Mouse (Mus musculus) liver, embryonic 14.5 days (tissue): Measurements from ENCODE around the gene Sos1.
A peak's percentile ranks its signal among the peaks of the same experiment; 100 is the strongest.

Source experiments
- CTCF ChIP-seq: IDR thresholded peaks from 2 replicates; pipeline ENCODE4 v1.5.1; 2016; ENCODE audit warnings: antibody characterized with exemption, low read depth, control low read depth
- EP300 ChIP-seq: IDR thresholded peaks from 2 replicates; pipeline ENCODE4 v1.6.1; 2016; ENCODE audit warnings: antibody characterized with exemption, low read depth

DNA sequence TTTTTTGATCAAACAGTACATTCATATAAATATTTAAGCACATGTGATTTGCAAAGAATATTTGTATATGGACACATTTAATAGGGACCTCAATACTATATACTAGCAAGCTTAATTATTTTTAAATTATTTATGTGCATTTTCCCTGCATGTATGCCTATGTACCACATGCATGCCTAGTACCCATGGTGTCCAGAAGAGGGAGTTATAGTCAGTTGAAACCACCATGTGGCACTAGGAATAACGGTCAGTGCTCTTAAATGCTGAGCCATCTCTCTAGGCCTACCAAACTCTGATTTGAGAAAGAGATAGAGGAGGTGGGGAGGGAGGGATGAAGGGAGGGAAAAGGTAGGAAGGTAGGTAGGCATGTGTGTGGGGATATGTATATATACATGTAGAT, 69.1 kb downstream of the Sos1 start:
- TF ChIP-seq CTCF (peak; percentile 32; the same call in 1 of the 2 replicates), EP300 (no peak)
